Mouse (Mus musculus): ENCODE data around the gene Acbd4.

DNA sequence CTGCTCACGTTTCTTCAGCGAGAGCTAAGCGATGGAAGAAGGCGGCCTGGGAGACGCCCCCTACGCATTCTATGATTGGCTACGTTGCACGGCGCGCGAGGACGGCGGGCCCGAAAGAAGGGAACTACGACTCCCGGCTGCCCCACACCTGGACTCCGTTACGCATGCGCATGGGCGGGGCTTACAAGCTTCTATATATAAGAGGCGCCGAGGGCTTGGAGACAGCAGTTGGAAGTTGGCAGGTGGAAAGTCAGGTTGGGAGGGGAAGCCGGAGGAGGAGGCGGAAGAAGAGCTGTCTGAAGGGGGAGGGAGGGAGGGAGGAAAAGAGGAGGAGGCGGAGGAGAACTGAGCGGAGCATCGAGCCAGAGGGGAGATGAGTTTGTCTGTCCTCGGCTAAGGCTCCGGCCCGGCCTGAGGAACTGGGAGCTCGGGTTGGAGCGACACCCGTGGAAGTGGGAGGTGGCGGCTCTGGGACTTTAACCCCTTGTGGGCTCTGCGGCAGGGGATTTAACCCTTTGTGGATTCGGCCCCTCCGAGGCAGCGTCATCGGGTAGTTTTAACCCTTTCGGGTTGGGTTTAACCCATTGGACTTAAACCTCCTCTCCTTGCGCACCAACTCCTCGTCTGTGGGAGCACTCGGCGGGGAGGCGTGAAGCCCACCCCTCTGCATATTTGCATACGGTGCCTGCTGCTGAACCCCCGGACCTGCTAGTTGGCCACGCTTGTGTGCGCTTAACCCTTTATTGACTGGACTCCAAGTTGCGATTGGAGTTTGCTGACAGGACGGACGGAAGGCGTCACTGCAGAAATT lies 14.7 kb downstream of the Acbd4 start, which contains the start of gene Hexim1:
- TF ChIP-seq POLR2A (IDR thresholded peaks at IDR 0.05; ENCODE audit: insufficient read depth, low read length) (peak; percentile 99), CTCF (IDR thresholded peaks at IDR 0.05; ENCODE audit: low read depth, low read length) (no peak), EP300 (IDR thresholded peaks at IDR 0.05; ENCODE audit: insufficient read depth, low read depth, low read length) (no peak; the same call in 1 of the 2 replicates)

Measured in ES-Bruce4 (cell line).